Comparison of ENCODE assay signal across 11 mouse cellular contexts in the genomic region with DNA sequence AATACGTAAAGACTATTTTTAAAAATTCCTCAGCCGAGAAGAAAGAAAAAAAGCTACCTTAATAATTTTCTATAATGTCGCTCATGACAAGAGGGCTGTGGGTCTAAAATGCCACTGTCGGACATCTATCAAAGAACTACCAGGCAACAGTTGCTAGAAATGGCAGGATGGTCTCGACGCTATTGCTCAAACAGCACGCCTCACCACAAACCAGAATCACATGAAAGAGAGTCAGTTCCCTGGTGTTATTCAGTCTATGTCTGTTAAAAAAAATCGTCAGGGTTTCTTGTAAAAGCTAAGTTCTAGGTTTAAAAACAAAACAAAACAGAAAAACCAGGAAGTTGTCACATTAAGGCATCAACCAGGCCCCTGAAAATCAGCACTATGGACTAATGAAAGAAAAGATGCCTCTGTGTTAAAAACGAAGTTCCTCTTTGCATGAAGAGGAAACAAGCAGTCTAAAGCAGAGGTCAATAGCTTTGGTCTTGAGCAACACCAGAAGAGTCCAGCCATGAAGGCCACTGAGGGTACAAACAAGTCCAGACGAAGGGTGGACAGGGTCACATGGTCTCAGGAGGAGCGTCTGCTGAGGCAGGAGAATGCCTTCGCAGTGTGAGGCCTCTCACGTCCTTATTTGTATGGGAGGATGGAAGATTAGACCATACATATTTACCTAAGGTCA. TPM values are rescaled to one million over a fixed set of nuclear protein-coding genes. Genes with fewer than 3 reads are reported as not detected.
A peak's percentile ranks its signal among the peaks of the same experiment; 100 is the strongest.
DNase-seq lines count a peak whose midpoint lies in the region; ATAC-seq lines count a peak whose summit lies in the region.
"Had no signal": no experiment of that assay in that cellular context is flagged by ENCODE, and none has a peak within 500 bp of the region (broad histone marks: within the 10 kb centered on the region; RNA-seq: fewer than 3 reads in every experiment).

No protein-coding gene starts in this region.

- H3K9me3 ChIP-seq in embryonic facial prominence, embryonic 15.5 days (replicated peaks): no peaks in the 10 kb centered on the region
- H3K9me3 ChIP-seq in embryonic facial prominence, embryonic 10.5 days: no peaks in the 10 kb centered on the region
- H3K9me3 ChIP-seq in stomach, embryonic 15.5 days: no peaks in the 10 kb centered on the region
- H3K9me3 ChIP-seq in hindbrain, embryonic 10.5 days: no peaks in the 10 kb centered on the region
- H3K9me3 ChIP-seq: embryonic facial prominence, embryonic 13.5 days; liver, embryonic 13.5 days had no signal

- DNase-seq in embryonic facial prominence, embryonic 10.5 days (ENCODE audit: low spot score): no peak
- DNase-seq in lung, postnatal 25 days (ENCODE audit: low spot score): peak; percentile 42
- DNase-seq in lung, postnatal 10 days: no peak
- DNase-seq in cerebellum, postnatal 25 days: no peak
- DNase-seq in hindbrain, embryonic 10.5 days (ENCODE audit: low spot score): no peak
- DNase-seq: liver, embryonic 13.5 days; right cerebral cortex, postnatal 25 days had no signal

- H3K27ac ChIP-seq in embryonic facial prominence, embryonic 15.5 days (replicated peaks): peak overlapping the region; percentile 60
- no peak overlapping the region for H3K27ac ChIP-seq in embryonic facial prominence, embryonic 10.5 days (replicated peaks)
- peak overlapping the region; percentile 40 for H3K27ac ChIP-seq in stomach, embryonic 15.5 days
- H3K27ac ChIP-seq in hindbrain, embryonic 10.5 days: no peak overlapping the region
- H3K27ac ChIP-seq: embryonic facial prominence, embryonic 13.5 days; liver, embryonic 13.5 days had no signal

- no peaks in the 10 kb centered on the region for H3K27me3 ChIP-seq in embryonic facial prominence, embryonic 15.5 days
- H3K27me3 ChIP-seq in embryonic facial prominence, embryonic 10.5 days (replicated peaks; ENCODE audit: low read depth, poor library complexity, severe bottlenecking): no peaks in the 10 kb centered on the region
- no peaks in the 10 kb centered on the region for H3K27me3 ChIP-seq in stomach, embryonic 15.5 days (replicated peaks)
- no peaks in the 10 kb centered on the region for H3K27me3 ChIP-seq in hindbrain, embryonic 10.5 days (ENCODE audit: insufficient read depth, poor library complexity, severe bottlenecking)
- H3K27me3 ChIP-seq: embryonic facial prominence, embryonic 13.5 days; liver, embryonic 13.5 days had no signal

- H3K4me1 ChIP-seq in embryonic facial prominence, embryonic 15.5 days: peaks cover 31% of the 10 kb centered on the region
- peaks cover 6% of the 10 kb centered on the region; the same call in 1 of the 2 replicates for H3K4me1 ChIP-seq in embryonic facial prominence, embryonic 10.5 days
- H3K4me1 ChIP-seq in stomach, embryonic 15.5 days: peaks cover 11% of the 10 kb centered on the region; the same call in 1 of the 2 replicates
- peaks cover 4% of the 10 kb centered on the region; the same call in 1 of the 2 replicates for H3K4me1 ChIP-seq in hindbrain, embryonic 10.5 days (replicated peaks)

- ATAC-seq in embryonic facial prominence, embryonic 15.5 days (ENCODE audit: insufficient number of reproducible peaks, low FRiP score, low TSS enrichment, low read depth): no peak
- peak; percentile 53 for ATAC-seq in inflammation-experienced regulatory T-cells, adult 6 months
- no peak for ATAC-seq in stomach, embryonic 15.5 days (ENCODE audit: insufficient read depth, low FRiP score, low read depth)

- no peak overlapping the region for H3K9ac ChIP-seq in embryonic facial prominence, embryonic 15.5 days
- H3K9ac ChIP-seq in stomach, embryonic 15.5 days: no peak overlapping the region
- H3K9ac ChIP-seq: embryonic facial prominence, embryonic 13.5 days; liver, embryonic 13.5 days had no signal

- WGBS in embryonic facial prominence, embryonic 15.5 days: 79% methylated on average over 13 of the region's 13 CpGs
- WGBS in embryonic facial prominence, embryonic 10.5 days: 91% methylated on average over 13 of the region's 13 CpGs
- WGBS in stomach, embryonic 15.5 days: 73% methylated on average over 13 of the region's 13 CpGs
- WGBS in hindbrain, embryonic 10.5 days: 91% methylated on average over 13 of the region's 13 CpGs

- no peak overlapping the region for H3K4me2 ChIP-seq in embryonic facial prominence, embryonic 15.5 days (replicated peaks)
- H3K4me2 ChIP-seq in stomach, embryonic 15.5 days: no peak overlapping the region
- H3K4me2 ChIP-seq: embryonic facial prominence, embryonic 13.5 days; liver, embryonic 13.5 days had no signal

- peaks cover 25% of the 10 kb centered on the region for H3K36me3 ChIP-seq in embryonic facial prominence, embryonic 15.5 days
- H3K36me3 ChIP-seq in embryonic facial prominence, embryonic 10.5 days (replicated peaks): peaks cover 27% of the 10 kb centered on the region
- peaks cover 17% of the 10 kb centered on the region; the same call in 1 of the 2 replicates for H3K36me3 ChIP-seq in stomach, embryonic 15.5 days
- H3K36me3 ChIP-seq in hindbrain, embryonic 10.5 days: peaks cover 21% of the 10 kb centered on the region

- H3K4me3 ChIP-seq in embryonic facial prominence, embryonic 15.5 days (replicated peaks): no peak overlapping the region
- no peak overlapping the region for H3K4me3 ChIP-seq in embryonic facial prominence, embryonic 10.5 days
- no peak overlapping the region for H3K4me3 ChIP-seq in stomach, embryonic 15.5 days (replicated peaks)
- no peak overlapping the region for H3K4me3 ChIP-seq in hindbrain, embryonic 10.5 days
- H3K4me3 ChIP-seq: embryonic facial prominence, embryonic 13.5 days; liver, embryonic 13.5 days had no signal

RNA-seq across cellular contexts. Expression of gene Arid5b, which starts 37.6 kb away (rescaled TPM):
- 46.7 and 50.2 TPM in 2 replicates for polyA plus RNA-seq in embryonic facial prominence, embryonic 15.5 days (2015; fragmentation: Nextera tagmentation; extraction: Ambion mirVana)
- polyA plus RNA-seq in embryonic facial prominence, embryonic 10.5 days (2016; fragmentation: Nextera tagmentation; extraction: Ambion mirVana): 13.9 and 19.7 TPM in 2 replicates
- 10 to 100 TPM; 28.4 to 78.0 (median 56.4) TPM for polyA plus RNA-seq in inflammation-experienced regulatory T-cells, adult 6 months (2017; shearing (Covaris generic))
- 32.3 and 33.1 TPM in 2 replicates for polyA plus RNA-seq in stomach, embryonic 15.5 days (2015; fragmentation: Nextera tagmentation; extraction: Ambion mirVana)
- 11.7 and 14.2 TPM in 2 replicates for polyA plus RNA-seq in hindbrain, embryonic 10.5 days (2016; fragmentation: Nextera tagmentation; extraction: Ambion mirVana)

Comparison
In these comparisons a context has a peak if more than half of its experiments do, and no peak if none do; other contexts are left out.
1. H3K27ac ChIP-seq: peak in embryonic facial prominence, embryonic 15.5 days (single experiment) and stomach, embryonic 15.5 days (single experiment); none in embryonic facial prominence, embryonic 10.5 days (single experiment) and hindbrain, embryonic 10.5 days (single experiment).